Mouse (Mus musculus): ENCODE results near the gene Crisp2.

DNA sequence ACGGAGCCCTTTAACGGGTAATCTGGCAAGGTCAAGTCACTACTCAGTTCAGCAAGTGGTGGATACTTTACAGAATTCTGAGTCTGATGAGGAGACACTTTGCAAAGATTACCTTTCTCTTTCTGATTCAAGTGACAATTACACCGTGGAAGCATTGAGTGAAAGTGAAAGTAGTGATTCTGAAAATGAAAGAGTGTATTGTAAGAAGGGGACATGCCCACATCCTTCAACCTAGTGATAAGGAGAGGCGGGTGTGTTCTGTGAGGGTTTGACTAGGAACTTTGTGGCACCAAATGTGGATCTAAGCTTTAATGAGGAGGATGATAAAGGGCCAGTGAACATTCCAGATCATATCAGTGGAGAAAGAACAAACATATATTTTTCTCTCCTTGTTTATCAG is 43.1 kb downstream of the Crisp2 start:
- no peak for TF ChIP-seq CTCF (IDR thresholded peaks at IDR 0.05; ENCODE audit: extremely low read depth, insufficient read length, insufficient replicate concordance, low read depth, low read length)
- no peak for TF ChIP-seq POLR2A (IDR thresholded peaks at IDR 0.05; ENCODE audit: low read depth, low read length)
